Mouse (Mus musculus) adrenal gland, postnatal 10 days (tissue): ENCODE measurements around the gene Ovca2. TPM values are rescaled to one million over a fixed set of nuclear protein-coding genes. Genes with fewer than 3 reads are reported as not detected.
"Not testable (repeated sequence)": the region's sequence is repeated elsewhere in the genome, so short reads cannot be mapped to it uniquely, and the experiment has no call there.

ENCODE experiments used
- DNase-seq: peaks from one replicate; pipeline ENCODE4 v3.0.0; 2021; ENCODE audit warnings: mixed read lengths
- total RNA-seq, 2 experiments: library from RNA; stranded (reverse); gene quantifications; 2 replicates each; pipeline ENCODE4 v1.2.3; 2021

The Ovca2 gene
- total RNA-seq, 2 experiments from 2014 or later = 13.5 to 18.1 TPM

- no peak for DNase-seq
Observed at GRCm38 (mm10) chr11:75196131-75196530, 17.5 kb upstream of the Ovca2 start.

GRCm38 (mm10) chr11:75194850-75195461 lies 16.3 kb upstream of the Ovca2 start:
- DNase-seq = peak; percentile 69

GRCm38 (mm10) chr11:75194121-75194849 lies 15.7 kb upstream of the Ovca2 start:
- DNase-seq = peak; percentile 58

- peak; percentile 89 for DNase-seq
Observed at GRCm38 (mm10) chr11:75193256-75194071, 14.8 kb upstream of the Ovca2 start, which contains the start of gene Rtn4rl1. Gene Rtn4rl1, plus strand, starts transcription at chr11:75193783.

GRCm38 (mm10) chr11:75192336-75193214 lies 13.9 kb upstream of the Ovca2 start:
- peak; percentile 89 for DNase-seq

- DNase-seq = no peak
Observed at GRCm38 (mm10) chr11:75191841-75192240, 13.2 kb upstream of the Ovca2 start.

- DNase-seq = no peak
Observed at GRCm38 (mm10) chr11:75190905-75191441, 12.3 kb upstream of the Ovca2 start, which contains the start of gene Dph1. Gene Dph1, minus strand, starts transcription at chr11:75191241.

GRCm38 (mm10) chr11:75190371-75190724 lies 11.7 kb upstream of the Ovca2 start:
- peak; percentile 88 for DNase-seq

- DNase-seq = peak; percentile 30
Observed at GRCm38 (mm10) chr11:75189713-75190370, 11.2 kb upstream of the Ovca2 start.

- DNase-seq = no peak
Observed at GRCm38 (mm10) chr11:75184986-75185385, 6.4 kb upstream of the Ovca2 start.

- no peak for DNase-seq
Observed at GRCm38 (mm10) chr11:75184573-75184972, 5.9 kb upstream of the Ovca2 start.

GRCm38 (mm10) chr11:75183917-75184570 lies 5.4 kb upstream of the Ovca2 start:
- DNase-seq = no peak

- no peak for DNase-seq
Observed at GRCm38 (mm10) chr11:75178011-75178410, 624 bp downstream of the Ovca2 start.

GRCm38 (mm10) chr11:75174574-75174973 lies 4.1 kb downstream of the Ovca2 start:
- not testable (repeated sequence) for DNase-seq

GRCm38 (mm10) chr11:75173799-75174165 lies 4.9 kb downstream of the Ovca2 start:
- no peak for DNase-seq

GRCm38 (mm10) chr11:75173095-75173798 lies 5.4 kb downstream of the Ovca2 start:
- peak; percentile 93 for DNase-seq

GRCm38 (mm10) chr11:75172151-75173094 lies 6.2 kb downstream of the Ovca2 start:
- DNase-seq = peak; percentile 49

GRCm38 (mm10) chr11:75171186-75171865 lies 7.3 kb downstream of the Ovca2 start:
- no peak for DNase-seq
